Mouse (Mus musculus) liver, postnatal 0 days (tissue): ENCODE results near the gene Agbl4. TPM values are rescaled to one million over a fixed set of nuclear protein-coding genes. Genes with fewer than 3 reads are reported as not detected.

Experiments
- ATAC-seq: fragments of 200-750 bp; cut with Nextera tagmentation; 2 replicates; pipeline ENCODE4 v1.8.0; 2017; ENCODE audit warnings: mild to moderate bottlenecking, moderate library complexity
- DNase-seq: peaks from one replicate; pipeline ENCODE4 v3.0.0-alpha.2; 2016
- H3K27ac ChIP-seq: fragments of 300-500 bp; sonication (generic); 2 replicates; pipeline ENCODE4 v1.5.1; 2014; ENCODE audit warnings: antibody characterized with exemption, moderate library complexity, mild to moderate bottlenecking, low read depth
- H3K27me3 ChIP-seq: fragments of 300-500 bp; sonication (generic); 2 replicates; pipeline ENCODE4 v1.6.1; 2014; ENCODE audit warnings: low read length, control low read depth, mixed read lengths; ENCODE audit not compliant: insufficient read depth
- H3K36me3 ChIP-seq: fragments of 300-500 bp; sonication (generic); replicated peaks from 2 replicates; pipeline ENCODE4 v1.6.1; 2014; ENCODE audit warnings: mild to moderate bottlenecking, control low read depth, low read length, moderate library complexity, mixed read lengths; ENCODE audit not compliant: insufficient read depth
- H3K4me1 ChIP-seq: fragments of 300-500 bp; sonication (generic); 2 replicates; pipeline ENCODE4 v1.6.1; 2014; ENCODE audit warnings: antibody characterized with exemption, mild to moderate bottlenecking, control low read depth; ENCODE audit not compliant: insufficient read depth
- H3K4me2 ChIP-seq: fragments of 300-500 bp; sonication (generic); 2 replicates; pipeline ENCODE4 v1.6.1; 2014; ENCODE audit warnings: low read depth, mild to moderate bottlenecking, low read length, moderate library complexity, mixed read lengths
- H3K4me3 ChIP-seq: fragments of 300-500 bp; sonication (generic); 2 replicates; pipeline ENCODE4 v1.5.1; 2014; ENCODE audit warnings: low read depth, low read length
- H3K9ac ChIP-seq: fragments of 300-500 bp; sonication (generic); replicated peaks from 2 replicates; pipeline ENCODE4 v1.6.1; 2014; ENCODE audit warnings: mild to moderate bottlenecking, moderate library complexity
- H3K9me3 ChIP-seq: fragments of 300-500 bp; sonication (generic); 2 replicates; pipeline ENCODE4 v1.6.1; 2016; ENCODE audit warnings: mild to moderate bottlenecking, control low read depth, low read length, mixed read lengths
- CTCF ChIP-seq: sonication (generic); IDR thresholded peaks from 2 replicates; pipeline ENCODE4 v1.5.1; 2016; ENCODE audit warnings: antibody characterized with exemption, low read depth
- EP300 ChIP-seq: IDR thresholded peaks from 2 replicates; pipeline ENCODE4 v1.6.1; 2016; ENCODE audit warnings: antibody characterized with exemption, low read depth, mild to moderate bottlenecking
- WGBS: fragments of 180-500 bp; shearing (Covaris S2); extraction: QIAGEN DNeasy Blood & Tissue Kit; methylation state at CpG from one replicate; pipeline ENCODE4 v1.1.7; 2014; ENCODE audit not compliant: insufficient replicate concordance; 5-methylcytosine and 5-hydroxymethylcytosine counted together
- polyA plus RNA-seq: library from polyadenylated mRNA; unstranded; fragments of >200 nt; fragmentation: Nextera tagmentation; extraction: Ambion mirVana; gene quantifications from 2 replicates; pipeline ENCODE4 v1.2.1, GENCODE M21; 2015

The Agbl4 gene
- polyA plus RNA-seq, 1 experiment from 2014 or later, result not detected

DNA sequence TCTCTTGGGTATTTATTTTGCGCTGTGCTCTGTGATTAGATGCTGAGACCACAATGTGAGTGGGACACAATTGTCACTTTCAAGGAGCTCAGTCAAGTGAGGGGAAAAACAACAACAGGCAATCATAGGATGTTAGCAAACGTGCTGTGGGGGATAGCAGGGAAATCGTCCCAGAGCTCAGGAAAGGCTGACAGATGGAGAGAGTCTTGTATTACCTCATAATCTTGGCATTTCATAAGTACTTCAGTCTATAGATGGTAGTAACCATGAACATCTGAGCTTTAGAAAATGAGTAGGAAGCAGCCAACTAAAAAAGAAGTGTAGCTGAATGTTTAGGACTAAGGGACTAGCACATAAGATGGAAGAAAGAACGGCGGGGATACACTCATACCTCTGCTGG lies 910.2 kb downstream of the Agbl4 start:
- no peak overlapping the region for H3K27ac ChIP-seq
- no peak overlapping the region for H3K4me3 ChIP-seq
- H3K36me3 ChIP-seq, result no peaks in the 10 kb centered on the region
- ATAC-seq (no peak), DNase-seq (no peak)
- H3K9me3 ChIP-seq, result no peaks in the 10 kb centered on the region
- no peaks in the 10 kb centered on the region for H3K27me3 ChIP-seq
- 58% methylated on average over 5 of the region's 5 CpGs for WGBS
- no peak overlapping the region for H3K9ac ChIP-seq
- H3K4me1 ChIP-seq, result no peaks in the 10 kb centered on the region
- no peak for TF ChIP-seq CTCF
- TF ChIP-seq EP300, result no peak
- no peak overlapping the region for H3K4me2 ChIP-seq

DNA sequence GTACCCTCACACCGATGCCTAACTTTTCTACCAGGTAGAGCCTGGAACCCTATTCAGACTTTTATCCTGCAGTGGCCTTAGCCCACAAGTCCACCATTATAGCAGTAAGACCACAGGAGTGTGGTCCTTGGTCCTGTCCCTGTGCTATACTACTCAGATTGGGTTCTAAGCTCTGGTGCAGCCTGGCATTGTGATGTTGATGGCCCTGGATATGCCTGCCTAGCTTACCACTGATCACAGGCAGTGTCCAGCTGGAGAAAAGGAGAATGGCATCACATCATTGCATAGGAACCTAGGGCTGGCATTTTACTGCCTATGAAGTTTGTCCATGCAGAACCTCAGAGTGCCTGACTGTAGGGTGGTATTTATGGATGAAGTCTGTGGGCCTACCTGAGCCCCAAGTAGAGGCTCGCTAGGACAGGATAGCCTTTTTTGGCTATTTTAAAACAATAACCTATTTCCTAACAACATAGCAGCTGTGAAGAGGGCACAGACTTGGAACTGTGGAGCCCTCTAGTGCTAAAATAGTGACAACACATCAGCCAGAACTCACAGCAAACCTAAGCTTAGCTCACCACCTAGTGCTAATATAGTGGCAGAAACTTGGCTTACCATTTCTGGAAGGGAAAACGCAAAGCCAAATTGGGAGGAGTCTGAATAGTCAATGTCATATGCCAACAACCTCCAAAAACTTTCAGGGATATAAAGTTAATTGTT lies 911.3 kb downstream of the Agbl4 start:
- H3K4me2 ChIP-seq, result no peak overlapping the region
- ATAC-seq (no peak), DNase-seq (no peak)
- no peak overlapping the region for H3K27ac ChIP-seq
- no peaks in the 10 kb centered on the region for H3K4me1 ChIP-seq
- no peaks in the 10 kb centered on the region for H3K36me3 ChIP-seq
- 64% methylated on average over 3 of the region's 3 CpGs for WGBS
- H3K4me3 ChIP-seq, result no peak overlapping the region
- no peaks in the 10 kb centered on the region for H3K27me3 ChIP-seq
- H3K9me3 ChIP-seq, result no peaks in the 10 kb centered on the region
- peak; percentile 45 for TF ChIP-seq CTCF
- TF ChIP-seq EP300, result no peak
- no peak overlapping the region for H3K9ac ChIP-seq

DNA sequence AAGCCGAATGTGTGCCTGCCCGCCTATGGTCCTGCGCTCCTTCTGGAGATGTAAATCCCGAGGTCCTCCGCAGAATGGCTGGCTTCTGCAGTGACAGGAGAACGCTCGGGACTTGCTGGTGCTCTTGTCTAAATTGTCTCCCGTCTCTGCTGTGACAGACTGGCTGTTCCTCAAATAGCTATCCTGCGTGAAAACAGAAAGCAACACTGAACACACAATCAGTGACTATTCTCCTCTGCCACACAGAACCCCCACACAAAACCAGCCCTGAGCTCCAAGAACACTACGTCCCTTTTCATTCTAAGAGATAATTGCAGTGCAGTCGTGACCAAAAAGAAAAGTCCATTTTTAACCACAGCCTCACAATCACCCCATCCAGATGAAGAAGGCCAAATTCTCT lies 929.6 kb downstream of the Agbl4 start:
- Histone ChIP-seq H3K4me3 (no peak overlapping the region), H3K27ac (no peak overlapping the region), H3K9me3 (no peaks in the 10 kb centered on the region), H3K9ac (no peak overlapping the region), H3K27me3 (no peaks in the 10 kb centered on the region), H3K4me1 (no peaks in the 10 kb centered on the region), H3K36me3 (no peaks in the 10 kb centered on the region), H3K4me2 (no peak overlapping the region)
- no peak for TF ChIP-seq EP300
- no peak for TF ChIP-seq CTCF
- no peak for DNase-seq
- no peak for ATAC-seq
- 75% methylated on average over 11 of the region's 11 CpGs for WGBS

DNA sequence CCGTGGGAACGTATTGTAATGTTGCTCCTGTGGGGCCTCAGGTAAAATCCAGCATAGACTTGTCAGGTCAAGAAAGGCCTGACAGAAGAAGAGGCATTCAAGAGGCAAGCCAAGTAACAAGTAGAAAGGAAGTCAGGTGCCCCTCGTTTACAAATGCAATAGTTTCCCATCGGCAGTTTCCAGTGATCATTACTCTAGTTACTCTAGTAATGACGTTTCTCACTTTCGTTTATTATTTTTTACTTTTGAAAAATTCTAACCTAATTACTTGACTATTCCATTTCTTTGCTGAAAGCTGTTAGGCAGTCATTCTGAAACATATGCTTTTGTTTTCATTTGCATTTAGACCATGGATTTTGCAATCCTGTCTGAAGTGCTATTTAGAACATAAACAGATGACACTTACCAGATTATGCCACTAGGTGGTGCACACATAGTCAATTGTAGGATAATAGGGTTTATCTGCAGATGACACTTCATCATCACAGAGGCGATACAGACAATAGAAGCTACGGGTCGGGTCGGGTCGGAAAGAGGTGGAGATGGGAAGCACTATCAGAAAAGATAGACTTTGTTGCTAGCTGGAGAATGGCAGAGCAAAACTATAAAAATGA lies 930.4 kb downstream of the Agbl4 start:
- no peaks in the 10 kb centered on the region for H3K9me3 ChIP-seq
- no peaks in the 10 kb centered on the region for H3K4me1 ChIP-seq
- no peaks in the 10 kb centered on the region for H3K27me3 ChIP-seq
- no peak overlapping the region for H3K4me3 ChIP-seq
- 55% methylated on average over 11 of the region's 11 CpGs for WGBS
- DNase-seq, result no peak
- H3K4me2 ChIP-seq, result no peak overlapping the region
- H3K9ac ChIP-seq, result no peak overlapping the region
- no peaks in the 10 kb centered on the region for H3K36me3 ChIP-seq
- ATAC-seq, result no peak
- no peak overlapping the region for H3K27ac ChIP-seq
- TF ChIP-seq EP300, result no peak
- TF ChIP-seq CTCF, result peak; percentile 70

DNA sequence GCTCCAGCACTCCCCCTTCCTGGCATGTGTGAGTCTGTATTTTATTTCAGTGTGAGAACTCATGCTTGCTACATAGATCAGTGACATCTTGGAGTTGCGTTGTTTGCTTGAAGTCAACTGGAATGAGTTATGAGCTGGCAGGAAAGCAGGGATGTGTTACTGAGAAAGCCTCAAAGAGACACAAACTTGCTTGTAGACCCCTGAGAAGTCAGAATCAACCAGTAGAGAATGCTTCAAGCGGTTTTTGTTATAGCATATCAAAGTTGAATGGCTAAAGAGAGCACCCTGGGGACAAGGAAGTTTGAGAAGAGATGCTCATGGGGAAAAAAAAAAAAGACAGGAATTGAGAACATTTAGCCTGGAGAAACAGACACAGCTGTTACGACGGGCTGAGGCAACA lies 932.0 kb downstream of the Agbl4 start:
- Histone ChIP-seq H3K4me1 (no peaks in the 10 kb centered on the region), H3K27ac (no peak overlapping the region), H3K36me3 (no peaks in the 10 kb centered on the region), H3K27me3 (no peaks in the 10 kb centered on the region), H3K9ac (no peak overlapping the region), H3K4me3 (no peak overlapping the region), H3K4me2 (no peak overlapping the region), H3K9me3 (no peaks in the 10 kb centered on the region)
- TF ChIP-seq CTCF (no peak), EP300 (no peak)
- ATAC-seq, result no peak
- no peak for DNase-seq
- 78% methylated on average over 4 of the region's 4 CpGs for WGBS

DNA sequence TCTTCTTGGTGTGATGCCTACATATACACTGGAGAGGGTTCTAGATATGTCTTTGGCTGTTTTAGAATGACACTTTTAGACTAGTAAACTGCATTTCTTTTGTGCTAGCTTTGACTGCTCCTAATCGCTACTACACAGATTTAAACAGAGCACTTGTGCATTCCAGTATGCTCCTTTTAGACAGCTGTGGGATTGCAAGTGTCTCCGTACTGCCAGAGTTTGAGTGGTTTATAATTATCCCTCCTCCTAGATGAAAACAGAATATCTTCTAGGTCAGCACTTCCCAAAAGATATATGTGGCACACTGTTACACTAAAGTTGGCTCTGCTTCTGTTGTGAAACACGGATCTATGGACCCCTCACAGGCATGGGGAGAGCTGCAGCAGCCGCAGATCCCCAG lies 935.4 kb downstream of the Agbl4 start:
- ATAC-seq, result no peak
- no peak overlapping the region for H3K9ac ChIP-seq

More for the DNA sequence above, 935.4 kb downstream of the Agbl4 start:
- TF ChIP-seq EP300 (no peak), CTCF (no peak)
- H3K4me2 ChIP-seq, result no peak overlapping the region
- no peak overlapping the region for H3K4me3 ChIP-seq
- no peak for DNase-seq
- WGBS, result 76% methylated on average over 4 of the region's 4 CpGs
- no peaks in the 10 kb centered on the region for H3K36me3 ChIP-seq
- no peak overlapping the region for H3K27ac ChIP-seq
- no peaks in the 10 kb centered on the region for H3K9me3 ChIP-seq
- H3K4me1 ChIP-seq, result no peaks in the 10 kb centered on the region
- H3K27me3 ChIP-seq, result no peaks in the 10 kb centered on the region
